Mouse (Mus musculus): ENCODE data around the gene Zfp868. TPM values are rescaled to one million over a fixed set of nuclear protein-coding genes. Genes with fewer than 3 reads are reported as not detected.

Gene Zfp868
- 3.3 and 3.4 TPM in 2 replicates for polyA plus RNA-seq (2012; rRNA removed)

DNA sequence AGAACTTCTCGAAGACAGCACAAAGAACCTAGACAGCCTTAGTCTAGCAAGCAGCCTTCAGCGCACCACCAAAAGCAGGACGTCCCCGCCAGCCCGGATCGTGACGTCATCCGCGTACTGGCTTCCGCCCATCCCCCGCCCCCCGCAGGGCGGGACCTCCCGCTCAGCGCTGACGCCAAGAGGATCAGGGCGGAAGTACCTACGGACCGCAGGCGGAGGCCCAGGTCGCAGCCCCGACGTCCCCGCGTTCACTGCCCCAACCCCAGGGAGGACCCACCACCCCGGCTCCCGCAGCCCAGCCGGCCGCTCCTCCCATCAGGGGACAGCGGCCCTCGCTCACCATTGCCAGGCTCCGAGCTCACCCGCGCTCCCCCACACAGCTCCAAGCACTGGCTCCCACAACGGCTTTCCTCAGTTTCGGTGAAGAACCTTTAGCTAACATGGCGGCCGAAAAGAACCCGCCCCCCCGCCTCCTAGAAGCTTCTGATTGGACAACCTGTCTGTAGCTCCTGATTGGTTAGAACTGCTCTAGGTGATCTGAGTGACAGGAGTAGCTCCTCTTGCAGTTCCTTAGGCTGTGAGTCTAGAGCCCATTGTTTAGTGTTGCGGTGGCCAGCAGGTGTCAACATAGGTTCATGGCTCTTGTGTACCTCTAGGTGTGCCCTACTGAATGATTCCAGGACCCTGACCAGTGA is at the start of gene Zfp868:
TSS of gene Zfp868 (minus strand) at position 454 of the 695 bp plus-strand sequence.

DNA sequence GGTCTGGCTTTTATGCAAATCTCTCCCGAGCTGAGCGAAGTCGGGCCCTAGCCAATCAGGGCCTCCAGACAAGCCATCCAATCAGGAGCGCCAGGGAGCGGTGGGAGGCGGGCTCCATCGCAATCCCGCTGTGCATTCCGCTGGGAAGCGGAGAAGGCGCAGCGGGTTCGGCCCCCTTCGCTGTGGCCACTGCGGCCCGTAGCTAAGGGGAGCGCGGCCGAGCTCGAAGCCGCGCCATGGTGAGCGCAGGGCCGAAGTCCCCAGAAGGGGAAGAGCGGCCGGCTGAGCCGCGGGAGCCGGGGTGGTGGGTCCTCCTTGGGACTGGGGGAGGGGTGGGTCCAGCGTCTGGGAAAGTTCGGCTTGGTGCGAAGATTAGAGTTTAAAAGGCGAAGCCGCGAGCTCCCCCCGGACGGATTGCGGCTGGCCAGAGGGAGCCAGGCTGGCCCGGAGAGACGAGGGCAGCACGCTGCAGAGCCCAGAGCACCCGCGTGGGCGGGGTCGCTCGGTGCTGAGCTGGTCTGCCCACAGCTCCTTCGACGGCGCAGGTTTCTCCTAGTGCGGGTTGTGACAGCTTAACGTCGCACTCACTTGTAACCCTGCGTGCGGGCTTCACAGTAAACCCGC is 29.1 kb upstream of the Zfp868 start, which contains the start of gene Zfp964:
TSS of gene Zfp964 (plus strand) at position 122 of the 624 bp plus-strand sequence.

Other genes starting within 250 kb of the Zfp868 start
- gene Gm9495, start 172.0 kb downstream of the Zfp868 start, polyA plus RNA-seq (2012; rRNA removed): not detected in 2 replicates
- gene Gm7697, start 102.6 kb downstream of the Zfp868 start, polyA plus RNA-seq (2012; rRNA removed): not detected in 2 replicates
- 0.32 and 0.38 TPM in 2 replicates for gene Zfp964, start 28.9 kb upstream of the Zfp868 start, polyA plus RNA-seq (2012; rRNA removed)
- 4.5 and 5.0 TPM in 2 replicates for gene Zfp869, start 85.2 kb upstream of the Zfp868 start, polyA plus RNA-seq (2012; rRNA removed)
- gene Zfp963, start 124.4 kb upstream of the Zfp868 start, polyA plus RNA-seq (2012; rRNA removed): 1.9 TPM in 2 replicates
- 0.36 and 0.38 TPM in 2 replicates for gene Gm20422, start 149.3 kb upstream of the Zfp868 start, polyA plus RNA-seq (2012; rRNA removed)
- 18.9 and 24.3 TPM in 2 replicates for gene Atp13a1, start 165.6 kb upstream of the Zfp868 start, polyA plus RNA-seq (2012; rRNA removed)
- gene Zfp866, start 165.6 kb upstream of the Zfp868 start, polyA plus RNA-seq (2012; rRNA removed): 5.2 and 5.7 TPM in 2 replicates
- gene Gmip, start 183.1 kb upstream of the Zfp868 start, polyA plus RNA-seq (2012; rRNA removed): 11.3 and 12.9 TPM in 2 replicates
- gene Lpar2, start 196.9 kb upstream of the Zfp868 start, polyA plus RNA-seq (2012; rRNA removed): 0.46 and 0.58 TPM in 2 replicates
- gene Pbx4, start 206.9 kb upstream of the Zfp868 start, polyA plus RNA-seq (2012; rRNA removed): 1.2 and 1.4 TPM in 2 replicates

Measured in liver, embryonic 18 days (tissue).